Mouse (Mus musculus): ENCODE data around the gene Sumo1.

Gene Sumo1

GRCm38 (mm10) chr1:59543911-59544310 is 126.7 kb downstream of the Sumo1 start:
- no peak for DNase-seq

DNA sequence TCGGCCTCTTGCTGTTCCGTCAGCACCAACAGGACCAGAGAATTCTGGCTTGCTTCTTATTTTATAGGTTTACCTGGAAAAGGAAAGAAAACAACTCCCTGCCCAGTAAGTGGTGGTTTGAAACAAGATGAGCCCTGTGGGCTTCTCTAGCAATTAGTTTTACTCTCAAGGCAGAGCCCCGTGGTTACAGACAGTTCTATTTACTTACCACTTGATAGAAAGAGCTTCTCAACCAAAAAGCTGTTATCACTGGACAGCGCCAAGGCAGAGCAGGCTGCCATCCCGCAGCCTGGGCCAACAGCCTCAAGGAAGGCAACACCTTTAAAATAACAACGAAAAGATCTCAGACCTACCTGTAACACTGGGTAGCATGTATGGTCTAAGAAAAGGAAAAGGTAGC is 128.4 kb downstream of the Sumo1 start:
- no peak for DNase-seq

DNA sequence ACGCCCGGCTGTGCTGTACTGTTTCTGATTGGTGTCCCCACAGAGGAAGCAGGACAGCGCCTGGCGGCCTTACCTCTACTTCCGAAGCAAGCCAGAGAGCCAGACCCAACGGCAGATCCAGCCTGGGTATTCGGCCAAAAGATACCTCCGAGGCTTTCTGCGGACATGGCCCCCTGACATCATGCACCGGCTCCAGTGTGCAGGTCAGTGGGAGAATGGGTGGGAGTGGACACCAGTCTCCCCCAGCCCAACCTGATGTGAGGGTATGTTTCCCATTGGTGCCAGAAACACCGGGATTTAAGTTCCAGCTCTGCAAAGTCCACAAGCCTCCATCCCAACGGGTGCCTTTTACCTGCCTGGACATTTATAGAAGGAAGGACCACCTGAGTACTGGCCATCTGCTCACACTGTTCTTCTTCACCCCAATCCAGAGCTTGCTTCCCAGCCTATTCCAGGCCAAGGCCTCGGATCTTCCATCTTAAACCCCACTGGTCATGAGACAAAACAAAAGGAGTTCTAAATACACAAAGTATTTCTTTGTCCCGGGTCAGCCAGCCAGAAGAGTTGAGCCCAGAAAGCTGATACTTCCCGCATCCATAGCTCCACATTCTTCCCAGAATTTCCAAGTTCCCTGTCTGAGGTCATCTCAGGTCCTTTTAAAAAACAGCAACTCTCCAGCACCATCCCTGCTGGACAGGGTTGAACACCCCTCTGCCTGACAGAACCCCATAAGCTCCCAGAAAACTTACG is 129.2 kb downstream of the Sumo1 start:
- no peak for DNase-seq

- DNase-seq = no peak
Observed at GRCm38 (mm10) chr1:59540537-59541148, 130.0 kb downstream of the Sumo1 start.

DNA sequence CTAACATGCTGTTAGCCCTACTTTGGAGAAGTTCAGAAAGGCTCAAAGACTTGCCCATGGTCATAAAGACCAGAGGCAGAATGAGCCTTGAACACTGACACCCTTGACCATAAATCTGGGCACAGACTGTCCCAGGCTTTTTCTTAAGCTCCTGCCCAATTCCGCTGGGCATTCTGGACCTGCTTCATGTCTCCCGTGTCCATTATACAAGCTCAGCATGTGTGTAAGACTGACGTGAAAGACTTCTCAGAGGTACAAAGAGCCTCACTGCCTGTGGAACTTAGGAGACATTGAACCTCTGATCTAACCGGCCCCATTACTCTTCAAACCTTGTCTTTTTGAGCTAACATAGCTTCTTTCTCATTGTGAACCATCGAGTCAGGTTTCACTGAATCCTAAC is 132.3 kb downstream of the Sumo1 start:
- DNase-seq = no peak
